Mouse (Mus musculus): Measurements from ENCODE around the gene Sema3g.

- no peak for TF ChIP-seq POLR2A (IDR thresholded peaks at IDR 0.05; ENCODE audit: insufficient read depth, low read depth, low read length)
- no peak for TF ChIP-seq CTCF (IDR thresholded peaks at IDR 0.05; ENCODE audit: insufficient read depth, low read depth, low read length)
These were observed 46.7 kb upstream of the Sema3g start for GRCm38 (mm10) chr14:31170963-31171362.
